Mouse (Mus musculus): ENCODE results near the gene Fer. TPM values are rescaled to one million over a fixed set of nuclear protein-coding genes. Genes with fewer than 3 reads are reported as not detected.
"Not testable (repeated sequence)": the region's sequence is repeated elsewhere in the genome, so short reads cannot be mapped to it uniquely, and the experiment has no call there.

Gene Fer
- polyA plus RNA-seq, 1 experiment, result 4.3 TPM

DNA sequence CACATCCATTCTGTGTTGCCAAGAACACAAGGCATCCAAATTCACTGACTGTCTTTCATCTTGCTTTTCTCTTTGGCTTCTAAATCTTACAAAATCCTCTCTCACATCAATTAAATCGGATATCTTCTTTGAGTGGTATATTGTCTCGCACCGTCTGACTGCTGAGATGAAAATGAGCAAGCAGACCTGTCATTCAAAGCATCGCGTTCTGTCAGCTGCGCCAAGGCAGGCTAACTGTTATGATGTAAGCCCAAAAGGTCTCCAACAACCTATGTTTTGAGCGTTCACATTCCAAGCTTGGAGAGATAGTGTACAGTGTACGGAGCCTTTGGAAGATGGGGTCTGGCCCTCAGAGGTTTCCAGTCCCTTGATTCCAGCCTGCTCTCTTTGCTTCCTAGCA is 26.2 kb upstream of the Fer start:
- 74% methylated on average over 8 of the region's 8 CpGs for WGBS
- Histone ChIP-seq H3K4me3 (replicated peaks; ENCODE audit: extremely low read depth, low read depth, low read length) (no peak overlapping the region), H3K4me1 (ENCODE audit: control insufficient read depth, insufficient read depth, low read length) (no peaks in the 10 kb centered on the region)
- TF ChIP-seq CTCF (IDR thresholded peaks at IDR 0.05; ENCODE audit: insufficient read depth, low read length), result no peak
- DNase-seq, result no peak

DNA sequence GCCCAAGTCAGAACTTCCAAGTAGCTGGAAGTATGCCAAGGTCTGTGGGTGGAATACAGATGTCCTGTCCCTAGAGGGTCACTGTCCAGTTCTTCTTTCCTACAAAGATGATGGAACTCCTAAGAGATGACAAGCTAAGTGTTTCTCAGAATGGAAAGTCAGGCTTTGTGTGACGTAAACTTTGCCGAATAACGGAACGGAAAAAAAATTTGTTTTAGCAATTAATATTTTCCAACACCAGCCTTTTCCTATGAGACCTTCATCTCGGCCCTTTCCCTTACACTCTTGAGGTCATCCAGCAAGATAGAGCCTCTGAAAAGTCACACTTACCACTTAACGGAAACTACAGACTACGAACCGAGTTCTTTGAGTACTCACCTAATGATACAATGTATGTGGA is 24.7 kb upstream of the Fer start:
- H3K4me1 ChIP-seq (ENCODE audit: control insufficient read depth, insufficient read depth, low read length), result no peaks in the 10 kb centered on the region
- H3K4me3 ChIP-seq (replicated peaks; ENCODE audit: extremely low read depth, low read depth, low read length), result no peak overlapping the region
- TF ChIP-seq POLR2A (IDR thresholded peaks at IDR 0.05; ENCODE audit: borderline replicate concordance, extremely low read depth, low read depth, low read length), result no peak
- TF ChIP-seq CTCF (IDR thresholded peaks at IDR 0.05; ENCODE audit: insufficient read depth, low read length), result no peak
- no peak for DNase-seq
- 81% methylated on average over 8 of the region's 8 CpGs for WGBS

DNA sequence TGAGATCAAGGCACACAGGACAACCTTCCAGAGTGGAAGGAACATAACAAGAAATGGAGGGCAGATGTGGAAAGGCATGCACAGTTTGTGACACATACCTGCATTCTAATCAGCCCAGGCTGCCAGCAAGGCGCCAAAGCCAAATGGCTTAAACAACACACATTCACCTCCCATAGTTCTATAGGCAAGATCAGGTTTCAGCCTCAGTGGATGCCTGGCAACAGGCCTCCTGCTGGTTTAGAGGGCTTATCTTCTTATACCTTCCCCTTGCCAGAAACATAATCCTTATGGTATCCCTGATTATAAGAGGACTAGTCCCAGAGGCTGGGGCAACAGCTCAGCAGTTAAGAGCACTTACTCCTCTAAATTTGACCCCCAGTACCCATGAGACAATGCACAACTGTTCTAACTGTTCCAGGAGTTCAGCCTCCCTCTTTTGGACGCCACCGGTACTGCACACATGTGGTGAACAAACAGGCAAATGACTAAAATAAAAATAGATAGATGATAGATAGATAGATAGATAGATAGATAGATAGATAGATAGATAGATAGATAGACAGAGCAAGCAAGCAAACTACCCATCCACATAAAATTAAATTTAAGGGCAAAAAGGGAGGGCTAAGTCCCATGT is 23.1 kb upstream of the Fer start:
- no peaks in the 10 kb centered on the region for H3K4me1 ChIP-seq (ENCODE audit: control insufficient read depth, insufficient read depth, low read length)
- H3K4me3 ChIP-seq (replicated peaks; ENCODE audit: extremely low read depth, low read depth, low read length), result no peak overlapping the region
- TF ChIP-seq CTCF (IDR thresholded peaks at IDR 0.05; ENCODE audit: insufficient read depth, low read length) (no peak), POLR2A (IDR thresholded peaks at IDR 0.05; ENCODE audit: borderline replicate concordance, extremely low read depth, low read depth, low read length) (no peak)
- no peak for DNase-seq
- 95% methylated on average over 3 of the region's 3 CpGs for WGBS

DNA sequence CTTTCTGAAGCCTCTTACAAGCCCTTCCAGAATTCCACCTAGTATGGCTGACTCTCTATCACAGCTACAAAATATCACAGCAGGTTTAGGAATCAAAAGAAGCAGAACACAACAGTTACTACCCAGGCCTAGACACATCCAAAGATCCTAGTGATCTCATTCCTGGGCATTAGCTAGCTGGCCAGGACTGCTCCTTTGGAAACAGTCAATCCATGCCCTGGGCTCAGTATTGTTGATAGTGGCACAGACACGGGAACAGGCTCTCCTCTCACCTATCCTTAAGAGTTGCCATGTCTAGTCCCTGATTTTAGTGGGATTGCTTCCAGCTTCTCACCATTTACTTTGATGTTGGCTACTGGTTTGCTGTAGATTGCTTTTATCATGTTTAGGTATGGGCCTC is 20.6 kb upstream of the Fer start:
- no peak for DNase-seq
- no peak for TF ChIP-seq CTCF (IDR thresholded peaks at IDR 0.05; ENCODE audit: insufficient read depth, low read length)
- Histone ChIP-seq H3K4me3 (replicated peaks; ENCODE audit: extremely low read depth, low read depth, low read length) (no peak overlapping the region), H3K4me1 (ENCODE audit: control insufficient read depth, insufficient read depth, low read length) (no peaks in the 10 kb centered on the region)
- WGBS, result 83% methylated on average over 1 of the region's 1 CpGs

DNA sequence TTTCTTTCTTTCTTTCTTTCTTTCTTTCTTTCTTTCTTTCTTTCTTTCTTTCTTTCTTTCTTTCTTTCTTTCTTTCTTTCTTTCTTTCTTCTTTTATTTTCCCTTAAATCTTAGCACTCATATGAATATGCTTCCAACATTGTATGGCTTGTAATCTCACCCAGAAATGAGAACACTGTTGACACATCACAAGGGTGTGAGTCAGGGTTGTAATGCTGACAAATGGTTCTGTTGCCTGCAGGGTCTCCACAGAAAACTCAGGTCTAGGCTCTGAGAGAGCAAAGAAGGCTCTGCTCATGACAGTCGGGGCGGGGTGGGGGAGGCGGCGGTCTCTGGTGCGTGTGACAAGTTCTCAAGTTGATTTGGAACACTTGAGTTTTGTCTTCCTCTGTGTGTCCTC is 17.9 kb upstream of the Fer start:
- TF ChIP-seq POLR2A (IDR thresholded peaks at IDR 0.05; ENCODE audit: borderline replicate concordance, extremely low read depth, low read depth, low read length) (no peak), CTCF (IDR thresholded peaks at IDR 0.05; ENCODE audit: insufficient read depth, low read length) (no peak)
- Histone ChIP-seq H3K4me3 (replicated peaks; ENCODE audit: extremely low read depth, low read depth, low read length) (no peak overlapping the region), H3K4me1 (ENCODE audit: control insufficient read depth, insufficient read depth, low read length) (peaks cover 2% of the 10 kb centered on the region; the same call in 1 of the 2 replicates)
- DNase-seq, result no peak
- 64% methylated on average over 5 of the region's 5 CpGs for WGBS

DNA sequence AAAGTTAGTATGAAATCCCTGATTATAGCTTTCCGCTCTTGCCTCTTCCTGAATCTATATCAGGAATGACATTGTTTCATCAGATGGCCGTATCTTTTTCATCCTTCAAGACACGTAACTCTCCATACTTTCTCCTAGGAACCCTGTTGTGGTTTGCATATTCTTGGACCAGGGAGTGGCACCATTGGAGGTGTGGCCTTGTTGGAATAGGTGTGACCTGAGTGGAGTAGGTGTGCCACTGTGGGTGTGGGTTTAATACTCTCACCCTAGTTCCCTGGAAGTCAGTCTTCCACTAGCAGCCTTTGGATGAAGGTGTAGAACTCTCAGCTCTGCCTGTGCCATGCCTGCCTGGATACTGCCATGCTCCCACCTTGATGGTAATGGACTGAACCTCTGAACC is 17.1 kb upstream of the Fer start:
- not testable (repeated sequence) for DNase-seq; H3K4me1 ChIP-seq (ENCODE audit: control insufficient read depth, insufficient read depth, low read length); H3K4me3 ChIP-seq (replicated peaks; ENCODE audit: extremely low read depth, low read depth, low read length)
- WGBS, result 95% methylated on average over 3 of the region's 3 CpGs

DNA sequence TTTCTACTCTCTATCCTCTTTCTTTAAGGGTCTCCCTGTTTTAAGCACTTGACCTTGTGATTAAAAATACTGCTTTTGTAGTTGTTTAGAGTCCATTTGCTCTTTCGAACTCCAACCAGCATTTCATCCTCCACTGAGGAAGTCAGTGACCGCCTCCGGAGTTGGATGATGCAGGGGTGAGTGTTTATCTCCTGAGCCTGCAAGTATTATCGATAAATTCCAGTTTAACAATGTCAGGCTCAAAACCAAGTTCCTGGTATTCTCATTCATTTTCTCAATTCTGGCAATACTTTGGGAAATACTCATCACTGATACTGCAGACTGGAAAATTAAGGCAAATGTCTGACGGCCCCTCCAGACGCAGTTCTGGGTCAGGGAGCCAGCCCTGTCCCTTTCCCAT is 13.7 kb upstream of the Fer start:
- Histone ChIP-seq H3K4me1 (ENCODE audit: control insufficient read depth, insufficient read depth, low read length) (peaks cover 2% of the 10 kb centered on the region; the same call in 1 of the 2 replicates), H3K4me3 (replicated peaks; ENCODE audit: extremely low read depth, low read depth, low read length) (peak overlapping the region; percentile 62)
- no peak for DNase-seq
- TF ChIP-seq POLR2A (IDR thresholded peaks at IDR 0.05; ENCODE audit: borderline replicate concordance, extremely low read depth, low read depth, low read length), result no peak
- 4% methylated on average over 6 of the region's 6 CpGs for WGBS

DNA sequence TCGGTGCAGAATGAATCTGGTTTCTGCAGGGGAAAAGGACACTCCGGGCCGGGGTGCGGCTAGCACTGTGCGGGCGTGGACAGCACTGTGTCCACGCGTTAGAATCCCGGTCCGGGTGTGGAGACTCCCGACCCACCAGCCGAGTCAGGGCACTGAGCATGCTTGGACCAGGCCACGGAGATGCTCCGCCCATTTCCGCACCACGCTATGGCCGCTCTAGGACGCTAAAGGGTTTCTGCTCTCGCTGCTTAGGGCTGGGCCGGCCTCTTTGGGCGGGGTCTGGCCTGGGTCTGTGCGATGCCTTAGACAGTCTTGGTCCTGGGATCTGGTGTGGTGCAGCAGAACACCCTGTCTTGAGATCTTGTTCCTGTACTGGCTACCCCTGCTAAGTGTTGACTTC is 13.3 kb upstream of the Fer start:
- Histone ChIP-seq H3K4me1 (ENCODE audit: control insufficient read depth, insufficient read depth, low read length) (peaks cover 2% of the 10 kb centered on the region; the same call in 1 of the 2 replicates), H3K4me3 (replicated peaks; ENCODE audit: extremely low read depth, low read depth, low read length) (peak overlapping the region; percentile 62)
- WGBS, result under 1% methylated on average over 22 of the region's 22 CpGs
- DNase-seq, result peak; percentile 75
- TF ChIP-seq CTCF (IDR thresholded peaks at IDR 0.05; ENCODE audit: insufficient read depth, low read length), result no peak
- peak; percentile 77; the same call in 1 of the 2 replicates for TF ChIP-seq POLR2A (IDR thresholded peaks at IDR 0.05; ENCODE audit: borderline replicate concordance, extremely low read depth, low read depth, low read length)

DNA sequence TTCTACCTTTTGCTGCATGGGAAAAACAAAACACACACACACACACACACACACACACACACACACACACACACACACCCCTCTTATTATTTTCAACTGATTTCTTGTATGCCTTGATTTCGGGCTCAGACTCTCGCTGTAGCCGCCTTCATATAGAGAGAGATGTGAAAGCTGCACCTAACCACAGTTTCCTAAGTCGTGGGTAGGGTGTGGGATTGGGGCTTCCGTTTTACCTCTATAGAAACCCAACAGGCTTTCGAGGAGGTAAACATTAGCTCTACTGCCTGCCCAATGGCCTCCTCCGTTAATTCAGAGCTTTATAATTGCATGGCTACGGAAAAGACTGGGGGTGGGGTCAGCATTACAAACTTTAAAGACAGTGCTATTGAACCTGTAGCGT is 12.8 kb upstream of the Fer start:
- no peak overlapping the region for H3K4me3 ChIP-seq (replicated peaks; ENCODE audit: extremely low read depth, low read depth, low read length)
- 79% methylated on average over 9 of the region's 9 CpGs for WGBS
- no peak for DNase-seq
- H3K4me1 ChIP-seq (ENCODE audit: control insufficient read depth, insufficient read depth, low read length), result peaks cover 2% of the 10 kb centered on the region; the same call in 1 of the 2 replicates
- no peak for TF ChIP-seq POLR2A (IDR thresholded peaks at IDR 0.05; ENCODE audit: borderline replicate concordance, extremely low read depth, low read depth, low read length)
- no peak for TF ChIP-seq CTCF (IDR thresholded peaks at IDR 0.05; ENCODE audit: insufficient read depth, low read length)

DNA sequence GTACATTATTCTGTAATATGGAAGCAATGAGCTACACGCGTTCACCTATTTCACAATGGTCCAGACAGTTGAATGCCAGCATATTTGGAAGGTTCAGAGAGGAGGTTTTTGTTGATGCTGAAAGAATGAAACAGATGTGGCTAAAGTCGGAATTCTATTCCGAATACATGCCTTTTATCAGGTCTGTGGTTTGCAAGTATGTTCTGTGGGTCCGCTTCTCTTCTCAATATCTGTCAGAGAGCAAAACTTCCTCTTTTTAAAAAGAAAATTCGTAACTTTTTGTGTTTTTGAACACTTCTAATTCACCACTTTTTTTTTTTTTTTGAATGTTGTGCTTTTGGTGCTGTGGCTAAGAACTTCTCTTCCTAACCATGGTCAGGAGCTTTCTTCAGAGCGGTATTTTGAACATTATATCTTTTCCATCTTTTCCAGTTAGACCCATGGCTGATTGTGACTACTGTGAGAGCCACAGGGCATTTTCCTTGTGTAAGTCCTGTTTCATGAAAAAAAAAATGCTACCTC is 5.8 kb upstream of the Fer start:
- 80% methylated on average over 7 of the region's 7 CpGs for WGBS
- DNase-seq, result no peak
- no peak for TF ChIP-seq POLR2A (IDR thresholded peaks at IDR 0.05; ENCODE audit: borderline replicate concordance, extremely low read depth, low read depth, low read length)
- no peak for TF ChIP-seq CTCF (IDR thresholded peaks at IDR 0.05; ENCODE audit: insufficient read depth, low read length)

More for the DNA sequence above, 5.8 kb upstream of the Fer start:
- no peak overlapping the region for H3K4me3 ChIP-seq (replicated peaks; ENCODE audit: extremely low read depth, low read depth, low read length)
- H3K4me1 ChIP-seq (ENCODE audit: control insufficient read depth, insufficient read depth, low read length), result no peaks in the 10 kb centered on the region
